Mouse (Mus musculus): Measurements from ENCODE around the gene Simc1. TPM values are rescaled to one million over a fixed set of nuclear protein-coding genes. Genes with fewer than 3 reads are reported as not detected.

Gene Simc1
- total and polyA plus RNA-seq, 2 experiments from 2014 or later: 9.5 to 17.1 TPM

- no peak overlapping the region for H3K4me3 ChIP-seq (ENCODE audit: low read length)
- 42% methylated on average over 1 of the region's 1 CpGs for WGBS
- no peak for TF ChIP-seq CTCF (IDR thresholded peaks at IDR 0.05; ENCODE audit: low read depth)
These were observed 65.7 kb downstream of the Simc1 start for GRCm38 (mm10) chr13:54569282-54569681.

GRCm38 (mm10) chr13:54570736-54571135 is 67.2 kb downstream of the Simc1 start:
- WGBS: 69% methylated on average over 4 of the region's 4 CpGs
- ATAC-seq (no peak), DNase-seq (ENCODE audit: low spot score) (no peak)
- Histone ChIP-seq H3K9ac (replicated peaks; ENCODE audit: low read length) (no peak overlapping the region), H3K27me3 (ENCODE audit: insufficient read depth, low read length) (no peaks in the 10 kb centered on the region), H3K27ac (no peak overlapping the region), H3K36me3 (ENCODE audit: insufficient read depth, low read length) (no peaks in the 10 kb centered on the region), H3K4me2 (ENCODE audit: low read depth, low read length) (no peak overlapping the region), H3K4me3 (ENCODE audit: low read length) (no peak overlapping the region), H3K4me1 (ENCODE audit: insufficient read depth, low read length) (peaks cover 2% of the 10 kb centered on the region; the same call in 1 of the 2 replicates), H3K9me3 (ENCODE audit: low read length) (no peaks in the 10 kb centered on the region)
- TF ChIP-seq CTCF (IDR thresholded peaks at IDR 0.05; ENCODE audit: low read depth): no peak

More at GRCm38 (mm10) chr13:54569282-54569681, 65.7 kb downstream of the Simc1 start:
- Histone ChIP-seq H3K4me1 (ENCODE audit: insufficient read depth, low read length) (no peaks in the 10 kb centered on the region), H3K9me3 (ENCODE audit: low read length) (no peaks in the 10 kb centered on the region), H3K36me3 (ENCODE audit: insufficient read depth, low read length) (no peaks in the 10 kb centered on the region), H3K27me3 (ENCODE audit: insufficient read depth, low read length) (no peaks in the 10 kb centered on the region), H3K9ac (replicated peaks; ENCODE audit: low read length) (no peak overlapping the region), H3K4me2 (ENCODE audit: low read depth, low read length) (no peak overlapping the region), H3K27ac (no peak overlapping the region)
- DNase-seq (ENCODE audit: low spot score): no peak
- ATAC-seq: no peak

- peak overlapping the region; percentile 36; the same call in 1 of the 2 replicates for H3K27ac ChIP-seq
- H3K9me3 ChIP-seq (ENCODE audit: low read length): no peaks in the 10 kb centered on the region
- ATAC-seq: no peak
- H3K36me3 ChIP-seq (ENCODE audit: insufficient read depth, low read length): no peaks in the 10 kb centered on the region
- no peak for TF ChIP-seq CTCF (IDR thresholded peaks at IDR 0.05; ENCODE audit: low read depth)
- no peak overlapping the region for H3K9ac ChIP-seq (replicated peaks; ENCODE audit: low read length)
- WGBS: 22% methylated on average over 2 of the region's 2 CpGs
- H3K4me1 ChIP-seq (ENCODE audit: insufficient read depth, low read length): peaks cover 7% of the 10 kb centered on the region; the same call in 1 of the 2 replicates
- no peak overlapping the region for H3K4me2 ChIP-seq (ENCODE audit: low read depth, low read length)
- DNase-seq (ENCODE audit: low spot score): peak; percentile 60
- no peak overlapping the region for H3K4me3 ChIP-seq (ENCODE audit: low read length)
- H3K27me3 ChIP-seq (ENCODE audit: insufficient read depth, low read length): no peaks in the 10 kb centered on the region
These were observed 68.1 kb downstream of the Simc1 start for GRCm38 (mm10) chr13:54571637-54572036.

GRCm38 (mm10) chr13:54572621-54573020 is 69.0 kb downstream of the Simc1 start:
- Histone ChIP-seq H3K9ac (replicated peaks; ENCODE audit: low read length) (no peak overlapping the region), H3K27me3 (ENCODE audit: insufficient read depth, low read length) (no peaks in the 10 kb centered on the region), H3K4me2 (ENCODE audit: low read depth, low read length) (no peak overlapping the region), H3K27ac (no peak overlapping the region), H3K36me3 (ENCODE audit: insufficient read depth, low read length) (no peaks in the 10 kb centered on the region), H3K4me3 (ENCODE audit: low read length) (no peak overlapping the region), H3K9me3 (ENCODE audit: low read length) (no peaks in the 10 kb centered on the region), H3K4me1 (ENCODE audit: insufficient read depth, low read length) (peaks cover 10% of the 10 kb centered on the region; the same call in 1 of the 2 replicates)
- ATAC-seq (no peak), DNase-seq (ENCODE audit: low spot score) (no peak)
- no peak for TF ChIP-seq CTCF (IDR thresholded peaks at IDR 0.05; ENCODE audit: low read depth)
- 87% methylated on average over 4 of the region's 4 CpGs for WGBS

- WGBS: under 1% methylated on average over 55 of the region's 55 CpGs
- Histone ChIP-seq H3K36me3 (ENCODE audit: insufficient read depth, low read length) (peaks cover 6% of the 10 kb centered on the region; the same call in 1 of the 2 replicates), H3K27ac (peak within 1 kb of the TSS; percentile 85), H3K27me3 (ENCODE audit: insufficient read depth, low read length) (no peaks in the 10 kb centered on the region), H3K4me2 (ENCODE audit: low read depth, low read length) (peak within 1 kb of the TSS; percentile 98), H3K4me1 (ENCODE audit: insufficient read depth, low read length) (peaks cover 10% of the 10 kb centered on the region; the same call in 1 of the 2 replicates), H3K9me3 (ENCODE audit: low read length) (no peaks in the 10 kb centered on the region), H3K9ac (replicated peaks; ENCODE audit: low read length) (peak within 1 kb of the TSS; percentile 95), H3K4me3 (ENCODE audit: low read length) (peak within 1 kb of the TSS; percentile 97)
- ATAC-seq (peak; percentile 93), DNase-seq (ENCODE audit: low spot score) (peak; percentile 88)
- no peak for TF ChIP-seq CTCF (IDR thresholded peaks at IDR 0.05; ENCODE audit: low read depth)
These were observed 71.4 kb downstream of the Simc1 start, which contains the start of gene Arl10 for GRCm38 (mm10) chr13:54574854-54575481. Arl10 (plus strand) TSS chr13:54575015.

GRCm38 (mm10) chr13:54575489-54575888 is 71.9 kb downstream of the Simc1 start:
- H3K27ac ChIP-seq: peak overlapping the region; percentile 85
- H3K4me1 ChIP-seq (ENCODE audit: insufficient read depth, low read length): peaks cover 10% of the 10 kb centered on the region; the same call in 1 of the 2 replicates
- peaks cover 8% of the 10 kb centered on the region; the same call in 1 of the 2 replicates for H3K36me3 ChIP-seq (ENCODE audit: insufficient read depth, low read length)
- H3K27me3 ChIP-seq (ENCODE audit: insufficient read depth, low read length): no peaks in the 10 kb centered on the region
- peak overlapping the region; percentile 95 for H3K9ac ChIP-seq (replicated peaks; ENCODE audit: low read length)
- TF ChIP-seq CTCF (IDR thresholded peaks at IDR 0.05; ENCODE audit: low read depth): no peak
- DNase-seq (ENCODE audit: low spot score): no peak
- ATAC-seq: peak; percentile 25; the same call in 1 of the 2 replicates
- H3K4me3 ChIP-seq (ENCODE audit: low read length): peak overlapping the region; percentile 97
- 1% methylated on average over 19 of the region's 19 CpGs for WGBS
- H3K9me3 ChIP-seq (ENCODE audit: low read length): no peaks in the 10 kb centered on the region
- H3K4me2 ChIP-seq (ENCODE audit: low read depth, low read length): peak overlapping the region; percentile 98

All from hindbrain, postnatal 0 days (tissue).